Mouse (Mus musculus) bone marrow macrophage, adult 2 months (primary cell): Measurements from ENCODE around the gene Hagh. TPM values are rescaled to one million over a fixed set of nuclear protein-coding genes. Genes with fewer than 3 reads are reported as not detected.
A peak's percentile ranks its signal among the peaks of the same experiment; 100 is the strongest.

Experiments used
- H3K27ac ChIP-seq: 2 replicates; pipeline ENCODE4 v1.5.1; 2012; ENCODE audit warnings: low read depth, low read length; ENCODE audit not compliant: insufficient read depth
- H3K4me1 ChIP-seq: 2 replicates; pipeline ENCODE4 v1.6.1; 2012; ENCODE audit warnings: low read length; ENCODE audit not compliant: control insufficient read depth, insufficient read depth
- H3K4me3 ChIP-seq: 2 replicates; pipeline ENCODE4 v1.5.1; 2012; ENCODE audit warnings: mild to moderate bottlenecking, low read length, moderate library complexity; ENCODE audit not compliant: insufficient read depth
- CTCF ChIP-seq: IDR thresholded peaks from 2 replicates; pipeline ENCODE4 v1.5.1; 2012; ENCODE audit warnings: low read depth, mild to moderate bottlenecking, low read length, moderate library complexity
- POLR2A ChIP-seq: IDR thresholded peaks from 2 replicates; pipeline ENCODE4 v1.6.1; 2012; ENCODE audit warnings: mild to moderate bottlenecking, low read depth, low read length, borderline replicate concordance
- polyA plus RNA-seq: library from polyadenylated mRNA; stranded (reverse); fragments of >200 nt; gene quantifications from 2 replicates; pipeline ENCODE4 v1.2.4, GENCODE M21; 2012; ENCODE audit not compliant: missing spikeins, insufficient read depth, insufficient read length

Hagh gene
- polyA plus RNA-seq, 1 experiment = 44.9 TPM

DNA sequence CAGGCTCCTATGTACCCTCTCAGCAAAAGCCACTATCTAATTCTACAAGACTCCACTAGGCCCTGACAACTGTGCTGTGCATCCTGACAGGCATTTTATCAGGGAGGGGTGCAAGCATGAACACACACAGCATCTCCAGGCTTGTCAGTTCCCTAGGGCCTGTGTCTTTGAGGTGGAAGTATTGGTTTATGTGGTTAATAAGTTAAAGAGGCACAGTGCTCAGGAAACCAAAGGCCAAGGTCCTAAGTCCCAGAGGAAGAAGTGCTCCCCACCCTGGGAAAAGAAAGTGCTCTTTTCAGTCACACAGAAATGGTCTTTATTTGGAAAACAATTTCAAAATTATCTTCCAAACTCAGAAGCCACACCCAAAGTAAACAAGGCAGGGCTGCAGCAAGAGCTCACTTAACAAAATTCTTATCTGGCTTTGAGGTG, 8.7 kb downstream of the Hagh start:
- H3K27ac ChIP-seq = peak overlapping the region; percentile 69
- H3K4me1 ChIP-seq = peaks cover 12% of the 10 kb centered on the region
- peak overlapping the region; percentile 60 for H3K4me3 ChIP-seq
- TF ChIP-seq POLR2A (no peak), CTCF (no peak)

DNA sequence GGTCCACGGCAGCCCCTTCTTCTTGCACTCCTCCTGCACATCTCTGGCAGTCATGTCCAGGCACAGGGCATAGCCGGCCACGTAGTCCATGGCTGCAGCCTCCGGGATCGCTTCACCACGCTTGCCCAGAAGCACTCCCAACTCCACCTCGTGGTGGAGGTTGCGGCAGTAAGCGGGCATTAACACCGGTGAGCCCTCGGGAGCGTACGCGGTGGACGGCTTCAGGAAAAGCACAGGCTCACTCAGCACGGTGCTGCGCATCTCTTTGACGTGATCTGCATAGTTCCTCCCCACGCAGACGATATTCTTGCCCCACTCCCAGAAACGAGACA, 9.8 kb downstream of the Hagh start:
- TF ChIP-seq POLR2A (peak; percentile 13; the same call in 1 of the 2 replicates), CTCF (no peak)
- Histone ChIP-seq H3K27ac (peak overlapping the region; percentile 82), H3K4me3 (peak overlapping the region; percentile 75), H3K4me1 (peaks cover 12% of the 10 kb centered on the region)

DNA sequence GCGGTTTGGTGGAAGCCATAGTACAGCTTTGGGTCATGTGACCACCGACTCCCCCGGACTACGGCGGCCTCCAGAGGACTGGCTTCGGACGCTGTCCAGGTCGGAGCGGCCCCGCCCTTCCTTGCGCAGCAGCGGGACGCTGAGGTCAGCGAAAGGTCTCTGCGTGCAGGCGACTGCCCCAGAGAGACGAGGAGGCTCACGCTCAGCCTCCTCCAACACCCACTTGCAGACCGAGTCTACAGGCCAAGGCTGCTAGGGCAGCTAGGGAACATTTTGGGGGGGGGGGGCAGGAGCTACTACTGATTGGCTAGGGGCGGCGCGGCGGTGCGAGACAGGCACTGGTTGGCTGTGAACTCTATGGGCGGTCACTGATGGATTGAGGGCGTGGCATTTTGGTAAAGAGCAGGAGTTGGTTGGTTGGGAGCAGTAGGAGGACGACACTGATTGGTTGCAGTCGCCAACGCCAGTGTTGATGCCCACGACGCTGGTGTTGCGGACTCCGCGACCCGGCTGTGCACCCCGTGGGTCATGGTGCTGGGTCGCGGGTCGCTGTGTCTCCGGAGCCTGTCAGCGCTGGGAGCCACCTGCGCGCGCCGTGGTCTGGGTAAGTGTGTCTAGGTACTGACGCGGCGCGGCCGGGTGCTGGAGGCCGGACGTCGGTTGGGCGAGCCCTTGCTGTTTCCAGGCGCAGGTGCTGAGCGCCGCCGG, 10.3 kb downstream of the Hagh start, which contains the start of gene Fahd1:
TSS of gene Fahd1 (minus strand) at position 300 of the 708 bp plus-strand sequence.
- H3K27ac ChIP-seq = peak within 1 kb of the TSS; percentile 82
- peak within 1 kb of the TSS; percentile 87 for H3K4me3 ChIP-seq
- H3K4me1 ChIP-seq = peaks cover 11% of the 10 kb centered on the region
- no peak; the same call in 1 of the 2 replicates for TF ChIP-seq POLR2A
- TF ChIP-seq CTCF = no peak

DNA sequence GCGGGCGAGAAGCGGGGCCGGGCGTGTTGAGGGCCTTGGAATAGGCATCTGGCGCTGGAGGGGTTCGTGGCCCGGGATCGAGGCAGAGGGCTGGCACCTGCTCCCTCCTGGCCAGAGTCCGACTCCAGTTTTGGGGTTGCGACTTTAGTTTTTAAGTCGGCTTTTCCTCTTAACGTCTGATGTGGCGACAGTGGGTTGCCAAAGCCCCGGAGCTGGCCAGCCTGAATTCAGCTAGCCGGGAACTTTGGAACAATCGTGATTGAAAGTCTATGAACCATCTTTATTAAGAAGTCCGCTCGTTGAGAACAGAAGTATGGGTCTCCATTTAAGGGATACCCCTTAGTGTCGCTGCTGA, 10.8 kb downstream of the Hagh start:
- TF ChIP-seq POLR2A = no peak
- TF ChIP-seq CTCF = 0 out of 2 replicates have a peak, but pooled peaks have one; percentile 10
- H3K27ac ChIP-seq = peak overlapping the region; percentile 73
- H3K4me1 ChIP-seq = peaks cover 14% of the 10 kb centered on the region
- peak overlapping the region; percentile 87 for H3K4me3 ChIP-seq

DNA sequence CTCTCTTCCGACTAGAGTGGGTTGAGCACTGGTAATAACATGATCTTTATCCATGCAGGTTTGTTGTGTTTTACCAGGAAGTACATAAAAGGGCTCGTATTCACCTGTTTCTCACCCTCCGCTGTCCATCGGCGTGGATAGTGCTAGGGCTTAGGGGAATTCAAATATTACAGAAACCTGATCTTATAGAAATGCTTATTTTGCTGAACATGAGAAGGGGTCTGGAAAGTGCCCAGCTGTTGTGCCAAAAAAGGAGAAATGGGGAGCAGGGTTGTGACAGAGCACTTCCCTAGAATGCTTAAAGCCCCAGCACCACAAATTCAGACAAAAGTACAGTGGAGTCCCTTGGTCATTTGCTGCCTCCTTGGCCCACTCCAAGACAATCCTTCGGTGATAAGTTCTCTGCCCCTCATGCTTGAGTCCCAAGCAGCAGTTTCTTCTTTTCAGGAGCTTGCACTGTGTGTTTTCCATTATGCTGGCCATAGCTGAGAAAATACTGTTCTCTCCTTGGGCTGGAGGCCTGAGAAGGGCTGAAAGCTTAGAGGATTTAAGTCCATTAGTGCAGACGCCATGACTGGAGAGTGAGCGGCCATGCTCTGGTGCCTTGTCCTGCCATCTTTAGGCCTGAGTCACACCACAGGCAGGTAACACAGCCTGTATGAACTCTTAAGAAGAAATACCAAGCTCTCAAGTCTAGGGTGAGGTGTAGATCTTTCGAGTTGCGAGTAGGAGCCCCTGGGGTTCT, 11.6 kb downstream of the Hagh start:
- H3K4me3 ChIP-seq = peak overlapping the region; percentile 87
- TF ChIP-seq POLR2A (no peak), CTCF (no peak)

DNA sequence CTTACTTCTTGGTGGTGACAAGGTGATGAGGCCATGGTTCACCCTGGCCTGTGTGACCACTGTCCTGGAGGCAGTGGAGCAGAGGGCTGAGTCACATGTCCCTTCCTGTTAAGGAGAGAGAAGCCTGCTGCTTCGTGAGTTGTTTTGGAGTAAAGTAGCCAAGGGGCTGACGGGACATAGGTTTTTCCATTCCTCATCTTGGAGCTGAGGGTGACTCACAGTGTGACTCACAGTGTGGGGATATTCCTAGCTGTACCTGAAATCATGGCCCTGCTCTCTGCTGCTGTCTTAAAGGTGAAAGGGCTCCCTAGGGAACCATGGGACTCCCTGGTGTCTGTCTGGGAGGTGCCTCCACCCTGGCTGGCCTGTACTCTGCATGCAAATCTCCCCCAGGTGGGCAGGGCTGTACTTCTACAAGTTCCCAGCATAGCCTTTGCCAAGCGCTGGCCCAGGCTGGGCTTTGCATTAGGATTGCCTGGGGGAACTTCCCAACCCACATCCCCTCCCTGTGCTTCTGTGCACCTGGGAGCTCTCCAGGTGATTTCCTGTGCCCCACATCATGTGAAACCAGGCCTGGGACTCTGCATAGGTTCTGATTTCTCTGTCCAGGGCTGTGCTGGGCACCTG, 16.0 kb downstream of the Hagh start:
- Histone ChIP-seq H3K27ac (no peak overlapping the region), H3K4me1 (peaks cover 12% of the 10 kb centered on the region), H3K4me3 (no peak overlapping the region)
- no peak for TF ChIP-seq CTCF
- no peak for TF ChIP-seq POLR2A

More for the DNA sequence above, 11.6 kb downstream of the Hagh start:
- H3K27ac ChIP-seq = peak overlapping the region; percentile 73
- peaks cover 13% of the 10 kb centered on the region for H3K4me1 ChIP-seq

DNA sequence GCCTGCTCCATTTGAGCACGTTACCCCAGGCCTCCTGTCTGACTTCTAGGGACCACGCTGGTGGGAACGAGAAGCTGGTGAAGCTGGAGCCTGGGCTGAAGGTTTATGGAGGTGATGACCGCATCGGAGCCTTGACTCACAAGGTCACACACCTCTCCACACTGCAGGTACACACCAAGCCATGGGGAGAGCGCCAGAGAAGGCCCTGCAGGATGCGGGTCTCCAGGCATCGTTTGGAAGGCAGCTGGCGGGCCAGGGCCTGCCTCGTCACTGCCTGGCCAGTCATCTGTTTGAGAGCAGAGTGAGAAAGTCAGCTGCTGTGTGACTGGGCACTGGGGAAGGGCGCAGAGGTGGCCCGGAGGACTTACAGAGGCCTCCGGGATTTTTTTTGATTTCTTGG, 16.6 kb downstream of the Hagh start:
- peaks cover 11% of the 10 kb centered on the region for H3K4me1 ChIP-seq
- no peak overlapping the region for H3K4me3 ChIP-seq
- TF ChIP-seq POLR2A = no peak
- H3K27ac ChIP-seq = no peak overlapping the region

DNA sequence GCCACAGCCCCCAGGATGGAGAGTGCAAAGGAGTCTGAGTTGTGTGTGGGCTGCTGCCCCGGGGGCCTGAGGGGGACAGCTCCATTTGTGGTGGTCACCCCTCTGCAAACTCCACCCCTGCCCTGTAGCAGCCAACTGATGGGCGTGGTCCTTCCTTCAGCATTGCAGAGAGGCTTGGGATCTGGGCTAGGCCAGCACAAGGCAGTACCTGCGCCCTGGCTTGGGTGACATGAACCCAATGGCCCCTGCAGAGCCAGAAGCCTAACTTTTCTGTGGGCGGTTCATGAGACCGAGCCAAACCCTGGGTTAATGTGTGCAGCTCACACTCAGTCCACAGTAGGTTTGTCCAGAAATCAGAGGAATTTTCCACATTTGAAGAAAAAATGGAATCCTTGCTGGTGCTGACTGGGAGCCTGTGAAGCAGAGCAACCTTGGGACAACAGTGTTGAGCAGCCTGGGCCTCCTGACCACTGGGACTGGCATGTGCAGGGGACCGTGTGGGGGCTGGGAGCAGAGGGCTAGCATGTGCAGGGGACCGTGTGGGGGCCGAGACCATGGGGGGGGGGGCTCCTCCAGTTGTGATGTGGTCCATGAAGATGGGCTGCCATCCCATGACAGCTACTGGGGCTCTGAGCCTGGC, 18.0 kb downstream of the Hagh start:
- peaks cover 7% of the 10 kb centered on the region for H3K4me1 ChIP-seq

DNA sequence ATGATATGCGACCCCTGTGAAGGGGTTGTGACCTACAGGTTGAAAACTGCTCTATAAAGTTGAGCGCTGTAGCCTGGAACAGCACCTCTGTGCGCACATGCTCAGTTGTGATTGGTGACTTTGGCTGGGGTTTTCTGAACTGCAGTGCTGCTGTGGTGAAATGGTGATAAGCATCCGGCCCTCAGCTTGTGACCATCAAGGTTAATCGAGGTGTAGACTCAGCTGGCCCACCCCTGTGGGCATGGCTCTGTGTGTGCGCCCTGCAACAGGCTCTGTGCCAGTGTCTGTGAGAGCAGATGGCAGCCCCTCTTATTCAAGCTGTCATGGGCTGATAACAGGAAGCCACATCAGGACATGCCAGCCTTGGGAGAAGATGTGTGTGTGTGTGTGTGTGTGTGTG, 19.0 kb downstream of the Hagh start:
- TF ChIP-seq POLR2A = no peak
- TF ChIP-seq CTCF = no peak
- H3K4me1 ChIP-seq = peaks cover 7% of the 10 kb centered on the region
- no peak overlapping the region for H3K27ac ChIP-seq
- H3K4me3 ChIP-seq = no peak overlapping the region

More for the DNA sequence above, 18.0 kb downstream of the Hagh start:
- Histone ChIP-seq H3K4me3 (no peak overlapping the region), H3K27ac (no peak overlapping the region)
- TF ChIP-seq CTCF (no peak), POLR2A (no peak)

DNA sequence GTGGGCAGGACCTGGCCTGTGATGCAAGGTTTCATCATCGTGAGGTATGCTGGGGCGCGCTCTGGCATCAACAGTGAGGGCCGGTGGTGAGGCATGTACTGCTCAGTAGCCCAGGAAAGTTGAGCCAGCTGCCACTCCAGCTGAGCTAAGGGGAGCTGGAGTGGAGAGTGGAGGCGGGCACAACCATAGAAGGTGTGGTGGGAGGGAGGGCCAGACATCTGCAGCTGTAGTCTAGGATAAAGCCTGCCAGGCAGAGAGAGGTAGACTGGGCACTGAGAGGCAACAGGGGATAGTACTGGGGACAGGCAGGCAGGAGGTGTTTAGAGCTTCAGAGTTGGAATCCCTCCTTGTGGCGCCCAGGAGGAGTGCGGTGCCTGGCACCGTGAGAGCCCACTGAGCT, 20.1 kb downstream of the Hagh start:
- H3K4me1 ChIP-seq = peaks cover 7% of the 10 kb centered on the region
- TF ChIP-seq CTCF (no peak), POLR2A (no peak)
- H3K4me3 ChIP-seq = no peak overlapping the region
- H3K27ac ChIP-seq = no peak overlapping the region

DNA sequence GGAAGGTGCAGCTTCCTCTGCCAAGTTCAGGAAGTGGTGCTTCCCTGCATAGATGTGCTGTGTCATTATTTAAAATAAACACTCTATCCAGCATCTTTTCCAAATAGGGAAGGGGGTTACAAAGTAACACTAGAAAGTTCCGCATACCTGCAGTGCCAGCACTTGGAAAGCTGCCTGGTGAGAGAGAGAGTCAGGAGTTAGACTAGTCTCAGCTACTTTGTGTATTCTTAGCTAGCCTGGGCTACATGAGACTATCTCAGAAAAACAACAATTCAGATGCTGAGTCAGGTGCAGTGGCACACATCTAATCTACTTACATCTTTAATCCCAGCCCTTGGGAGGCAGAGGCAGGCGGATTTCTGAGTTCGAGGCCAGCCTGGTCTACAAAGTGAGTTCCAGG, 21.8 kb downstream of the Hagh start:
- H3K4me1 ChIP-seq = no peaks in the 10 kb centered on the region
- no peak overlapping the region for H3K27ac ChIP-seq
- TF ChIP-seq POLR2A = no peak
- TF ChIP-seq CTCF = no peak
- H3K4me3 ChIP-seq = no peak overlapping the region
